Mouse (Mus musculus) lung, postnatal 0 days (tissue): ENCODE data around the gene Dnmt1.

Experiments used
- CTCF ChIP-seq: IDR thresholded peaks from 2 replicates; pipeline ENCODE4 v1.5.1; 2016; ENCODE audit warnings: antibody characterized with exemption, mild to moderate bottlenecking
- EP300 ChIP-seq: IDR thresholded peaks from 2 replicates; pipeline ENCODE4 v1.6.1; 2016; ENCODE audit warnings: antibody characterized with exemption, mild to moderate bottlenecking, control low read depth

DNA sequence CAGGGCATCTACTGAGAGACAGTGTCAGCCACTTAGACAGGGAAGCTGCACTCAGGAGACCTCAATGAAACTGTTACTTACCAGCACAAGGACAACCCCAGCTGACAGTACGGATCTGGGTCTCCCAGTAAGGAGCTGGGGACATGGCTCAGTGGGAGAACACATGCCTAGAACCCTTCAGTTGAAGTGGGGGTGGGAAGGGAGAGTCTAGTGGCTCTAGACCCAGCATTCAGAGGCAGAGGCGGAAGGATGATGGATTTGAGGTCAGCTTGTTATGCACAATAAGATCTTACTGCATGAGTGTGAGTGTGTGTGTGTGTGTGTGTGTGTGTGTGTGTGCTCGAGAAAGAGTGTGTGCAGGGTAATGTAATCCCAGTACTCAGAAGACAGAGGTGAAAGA, 22.5 kb upstream of the Dnmt1 start:
- TF ChIP-seq CTCF (no peak), EP300 (peak; percentile 46; the same call in 1 of the 2 replicates)
